Mouse (Mus musculus) G1E (cell line): ENCODE results near the gene Gm28230.

Experiments
- CTCF ChIP-seq: IDR thresholded peaks from 2 replicates; pipeline ENCODE4 v1.5.1; 2012; ENCODE audit warnings: low read depth, low read length, inconsistent platforms, mixed read lengths
- GATA1 ChIP-seq: IDR thresholded peaks from 2 replicates; pipeline ENCODE4 v1.6.1; 2012; ENCODE audit warnings: borderline replicate concordance, low read length, inconsistent platforms, mixed read lengths
- GATA2 ChIP-seq: IDR thresholded peaks from 2 replicates; pipeline ENCODE4 v1.6.1; 2012; ENCODE audit warnings: low read depth, low read length, inconsistent platforms, borderline replicate concordance
- TAL1 ChIP-seq: conservative IDR thresholded peaks from 2 replicates; pipeline ENCODE4 v1.6.1; 2012; ENCODE audit warnings: low read depth, low read length, inconsistent platforms, mixed read lengths

DNA sequence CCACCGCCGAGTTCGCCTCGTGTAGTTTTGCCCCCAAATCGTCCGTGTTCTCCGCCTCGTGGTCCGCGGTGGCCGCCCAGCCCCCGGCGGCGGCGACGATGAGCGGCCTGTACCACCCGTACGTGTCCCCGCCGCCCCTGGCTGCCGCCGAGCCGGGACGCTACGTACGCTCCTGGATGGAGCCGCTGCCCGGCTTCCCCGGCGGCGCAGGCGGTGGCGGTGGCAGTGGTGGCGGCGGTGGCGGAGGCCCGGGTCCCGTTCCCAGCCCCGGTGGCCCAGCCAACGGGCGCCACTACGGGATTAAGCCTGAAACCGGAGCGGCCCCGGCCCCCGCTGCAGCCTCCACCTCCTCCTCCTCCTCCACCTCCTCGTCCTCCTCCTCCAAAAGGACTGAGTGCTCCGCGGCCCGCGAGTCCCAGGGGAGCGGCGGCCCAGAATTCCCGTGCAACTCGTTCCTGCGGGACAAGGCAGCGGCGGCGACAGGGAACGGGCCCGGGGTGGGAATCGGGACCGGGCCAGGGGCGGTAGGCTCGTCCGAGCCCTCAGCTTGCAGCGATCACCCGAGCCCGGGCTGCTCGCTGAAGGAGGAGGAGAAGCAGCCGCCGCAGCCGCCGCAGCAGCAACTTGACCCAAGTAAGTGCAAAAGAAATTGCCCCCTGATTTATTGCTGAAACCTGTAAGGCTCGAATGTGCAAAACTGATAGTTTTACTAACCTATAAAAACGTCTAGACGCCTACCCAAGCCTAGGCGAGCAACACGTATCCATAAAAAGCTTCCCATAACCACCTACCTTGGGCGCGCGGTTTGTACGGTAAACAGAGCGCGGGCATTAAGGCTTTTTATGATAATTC, 28.1 kb upstream of the Gm28230 start:
- TF ChIP-seq CTCF (no peak), GATA1 (no peak), TAL1 (no peak), GATA2 (no peak)
